Mouse (Mus musculus): ENCODE measurements at regions not wholly inside any gene's neighbourhood (a gene's known extent, or its start where the extent isn't known, plus 50 kb on each side); places are given as distances from the start of the nearest gene placed in this dataset.

DNA sequence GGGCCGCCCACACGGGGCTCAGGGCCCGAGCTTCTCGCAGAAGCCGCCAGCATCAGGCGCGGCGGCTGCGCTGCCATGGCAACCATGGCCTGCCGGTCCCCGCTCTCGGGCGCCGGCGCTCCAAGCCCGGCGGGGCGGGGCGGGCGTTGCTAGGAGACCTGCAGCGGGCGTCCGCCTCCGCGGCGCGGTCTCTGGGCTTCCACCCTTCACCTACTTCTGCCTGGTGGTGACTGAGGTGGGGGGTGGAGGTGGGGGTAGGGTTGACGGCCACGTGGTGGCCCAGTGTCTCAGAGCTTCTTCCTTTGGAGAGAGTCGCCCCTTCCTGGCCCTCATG is 64.5 kb upstream of the Foxn3 start:
- DNase-seq (ENCODE audit: low read depth, low spot score): peak; percentile 71
- TF ChIP-seq ZNF384 (IDR thresholded peaks at IDR 0.05; ENCODE audit: low read depth, low read length) (no peak), HCFC1 (IDR thresholded peaks at IDR 0.05; ENCODE audit: borderline replicate concordance, insufficient read depth, low read length) (no peak), MAFK (IDR thresholded peaks at IDR 0.05; ENCODE audit: insufficient read depth, low read depth, low read length) (no peak), CHD2 (IDR thresholded peaks at IDR 0.05; ENCODE audit: low read depth, low read length) (no peak), ZC3H11A (IDR thresholded peaks at IDR 0.05; ENCODE audit: borderline replicate concordance, low read depth, low read length) (no peak)
- Histone ChIP-seq H3K27ac (ENCODE audit: insufficient read depth, low read depth, low read length, poor library complexity, severe bottlenecking) (no peak overlapping the region), H3K4me3 (ENCODE audit: insufficient read depth in 1 of 2, low read depth in 1 of 2, low read length in 2 of 2, poor library complexity in 1 of 2, severe bottlenecking in 1 of 2) (peak overlapping the region; percentile 76 to 77), H3K9me3 (ENCODE audit: control insufficient read depth, insufficient read depth, low read depth, low read length) (no peaks in the 10 kb centered on the region), H3K9ac (ENCODE audit: insufficient read depth, low read depth, low read length, poor library complexity, severe bottlenecking) (peak overlapping the region; percentile 71), H3K4me1 (ENCODE audit: control insufficient read depth in 2 of 2, insufficient read depth in 2 of 2, low read length in 2 of 2, poor library complexity in 1 of 2) (0 out of 4 replicates have a peak, but pooled peaks cover 0 to 2% of the 10 kb centered on the region in 2 experiments), H3K36me3 (ENCODE audit: control insufficient read depth, insufficient read depth, low read length, poor library complexity, severe bottlenecking) (no peaks in the 10 kb centered on the region)
- in situ Hi-C loops (cut with MboI; ENCODE audit: low sequenced_read_pairs in 2 of 2, unreplicated experiment in 2 of 2): no loop called here

DNA sequence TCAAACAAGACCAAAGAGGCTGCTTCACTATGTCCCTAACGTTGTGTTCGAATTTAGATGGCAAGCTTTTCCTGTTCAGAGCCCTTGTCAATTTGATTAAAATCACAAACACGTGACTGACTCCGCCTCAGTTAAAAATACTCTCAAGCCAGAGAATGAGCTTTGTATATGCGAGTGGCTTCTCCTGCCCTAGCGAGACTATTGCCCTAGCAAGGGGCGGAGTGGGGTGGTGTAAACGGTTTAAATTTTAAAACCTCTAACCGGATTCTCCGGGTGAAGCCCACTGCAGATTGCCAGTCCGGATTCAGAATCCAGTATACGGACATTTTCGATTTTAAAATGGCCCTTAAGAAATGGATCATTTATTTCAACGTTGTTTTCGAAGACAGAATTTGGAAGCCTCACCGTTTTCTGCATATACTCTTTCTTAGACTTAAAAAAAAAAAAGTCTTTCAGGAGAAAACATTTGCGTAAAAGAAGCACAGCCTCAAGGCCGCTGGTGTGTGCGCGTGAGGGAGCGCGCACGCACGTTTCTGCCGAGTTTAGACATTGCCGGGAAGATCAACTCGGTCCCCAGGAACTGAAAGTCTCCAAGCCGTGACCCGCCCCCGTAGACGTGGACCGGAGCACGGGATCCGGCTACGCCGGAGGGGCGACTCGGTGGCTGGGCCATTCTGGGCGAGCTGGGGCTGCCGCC is 64.0 kb upstream of the Foxn3 start:
- DNase-seq (ENCODE audit: low read depth, low spot score): no peak
- Histone ChIP-seq H3K9ac (ENCODE audit: insufficient read depth, low read depth, low read length, poor library complexity, severe bottlenecking) (peak overlapping the region; percentile 71), H3K4me3 (ENCODE audit: insufficient read depth in 1 of 2, low read depth in 1 of 2, low read length in 2 of 2, poor library complexity in 1 of 2, severe bottlenecking in 1 of 2) (peak overlapping the region; percentile 76 to 77), H3K27ac (ENCODE audit: insufficient read depth, low read depth, low read length, poor library complexity, severe bottlenecking) (no peak overlapping the region), H3K4me1 (ENCODE audit: control insufficient read depth in 2 of 2, insufficient read depth in 2 of 2, low read length in 2 of 2, poor library complexity in 1 of 2) (0 out of 4 replicates have a peak, but pooled peaks cover 0 to 2% of the 10 kb centered on the region in 2 experiments), H3K36me3 (ENCODE audit: control insufficient read depth, insufficient read depth, low read length, poor library complexity, severe bottlenecking) (no peaks in the 10 kb centered on the region), H3K9me3 (ENCODE audit: control insufficient read depth, insufficient read depth, low read depth, low read length) (no peaks in the 10 kb centered on the region)
- TF ChIP-seq CHD2 (IDR thresholded peaks at IDR 0.05; ENCODE audit: low read depth, low read length) (no peak), ZNF384 (IDR thresholded peaks at IDR 0.05; ENCODE audit: low read depth, low read length) (0 out of 2 replicates have a peak, but pooled peaks have one; percentile 27)
- in situ Hi-C loops (cut with MboI; ENCODE audit: low sequenced_read_pairs in 2 of 2, unreplicated experiment in 2 of 2): no loop called here

DNA sequence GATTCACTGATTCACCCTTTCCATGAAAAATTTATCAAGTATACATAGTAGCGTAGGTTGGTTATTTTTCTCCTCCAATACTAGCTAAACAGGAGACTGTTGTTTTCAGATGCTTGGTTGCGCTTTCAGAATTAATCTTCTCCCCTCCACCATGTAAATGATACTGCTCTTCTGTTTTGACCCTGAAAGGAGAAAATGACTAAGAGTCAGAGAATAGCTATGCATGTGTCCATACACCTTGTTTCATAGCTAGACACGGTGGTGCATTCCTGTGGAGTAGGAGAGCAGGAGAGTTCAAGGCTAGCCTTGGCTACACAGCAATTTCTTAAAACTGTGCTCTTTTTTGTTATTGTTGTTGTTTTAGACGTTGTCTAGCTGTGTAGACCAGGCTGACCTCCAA is 62.8 kb upstream of the Foxn3 start:
- no peaks in the 10 kb centered on the region for H3K9me3 ChIP-seq (ENCODE audit: control insufficient read depth, insufficient read depth, low read depth, low read length)
- no peaks in the 10 kb centered on the region for H3K36me3 ChIP-seq (ENCODE audit: control insufficient read depth, insufficient read depth, low read length, poor library complexity, severe bottlenecking)
- no peak overlapping the region for H3K27ac ChIP-seq (ENCODE audit: insufficient read depth, low read depth, low read length, poor library complexity, severe bottlenecking)
- 0 out of 4 replicates have a peak, but pooled peaks cover 0 to 2% of the 10 kb centered on the region in 2 experiments for H3K4me1 ChIP-seq (ENCODE audit: control insufficient read depth in 2 of 2, insufficient read depth in 2 of 2, low read length in 2 of 2, poor library complexity in 1 of 2)
- in situ Hi-C loops (cut with MboI; ENCODE audit: low sequenced_read_pairs in 2 of 2, unreplicated experiment in 2 of 2): no loop called here
- TF ChIP-seq CHD2 (IDR thresholded peaks at IDR 0.05; ENCODE audit: low read depth, low read length) (no peak), HCFC1 (IDR thresholded peaks at IDR 0.05; ENCODE audit: borderline replicate concordance, insufficient read depth, low read length) (no peak), ZC3H11A (IDR thresholded peaks at IDR 0.05; ENCODE audit: borderline replicate concordance, low read depth, low read length) (no peak), ZNF384 (IDR thresholded peaks at IDR 0.05; ENCODE audit: low read depth, low read length) (no peak), MAFK (IDR thresholded peaks at IDR 0.05; ENCODE audit: insufficient read depth, low read depth, low read length) (no peak)
- no peak for DNase-seq (ENCODE audit: low read depth, low spot score)
- H3K9ac ChIP-seq (ENCODE audit: insufficient read depth, low read depth, low read length, poor library complexity, severe bottlenecking): no peak overlapping the region
- H3K4me3 ChIP-seq (ENCODE audit: insufficient read depth in 1 of 2, low read depth in 1 of 2, low read length in 2 of 2, poor library complexity in 1 of 2, severe bottlenecking in 1 of 2): no peak overlapping the region

DNA sequence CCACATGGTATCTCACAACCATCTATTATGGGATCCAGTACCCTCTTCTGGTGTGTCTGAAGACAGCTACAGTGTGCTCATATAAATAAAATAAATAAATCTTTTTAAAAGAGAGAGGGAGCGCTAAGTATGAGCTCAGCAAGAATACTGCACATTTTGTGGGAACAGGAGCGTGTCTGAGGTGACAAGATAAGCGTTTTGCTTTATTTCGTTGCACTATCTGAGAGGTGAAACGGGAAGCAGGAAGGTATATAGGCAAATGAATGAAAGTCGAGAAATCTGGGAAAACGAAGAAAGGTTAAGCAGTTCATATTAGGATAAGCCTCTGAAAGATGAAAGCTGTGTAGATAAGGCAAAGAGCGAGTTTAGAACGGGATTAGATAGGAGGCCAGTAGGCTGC is 61.7 kb upstream of the Foxn3 start:
- in situ Hi-C loops (cut with MboI; ENCODE audit: low sequenced_read_pairs in 2 of 2, unreplicated experiment in 2 of 2): no loop called here
- Histone ChIP-seq H3K27ac (ENCODE audit: insufficient read depth, low read depth, low read length, poor library complexity, severe bottlenecking) (no peak overlapping the region), H3K9me3 (ENCODE audit: control insufficient read depth, insufficient read depth, low read depth, low read length) (no peaks in the 10 kb centered on the region), H3K4me1 (ENCODE audit: control insufficient read depth in 2 of 2, insufficient read depth in 2 of 2, low read length in 2 of 2, poor library complexity in 1 of 2) (0 out of 4 replicates have a peak, but pooled peaks cover 0 to 2% of the 10 kb centered on the region in 2 experiments), H3K4me3 (ENCODE audit: insufficient read depth in 1 of 2, low read depth in 1 of 2, low read length in 2 of 2, poor library complexity in 1 of 2, severe bottlenecking in 1 of 2) (no peak overlapping the region), H3K36me3 (ENCODE audit: control insufficient read depth, insufficient read depth, low read length, poor library complexity, severe bottlenecking) (no peaks in the 10 kb centered on the region), H3K9ac (ENCODE audit: insufficient read depth, low read depth, low read length, poor library complexity, severe bottlenecking) (no peak overlapping the region)
- TF ChIP-seq CHD2 (IDR thresholded peaks at IDR 0.05; ENCODE audit: low read depth, low read length) (no peak), ZC3H11A (IDR thresholded peaks at IDR 0.05; ENCODE audit: borderline replicate concordance, low read depth, low read length) (no peak), HCFC1 (IDR thresholded peaks at IDR 0.05; ENCODE audit: borderline replicate concordance, insufficient read depth, low read length) (no peak), ZNF384 (IDR thresholded peaks at IDR 0.05; ENCODE audit: low read depth, low read length) (no peak), MAFK (IDR thresholded peaks at IDR 0.05; ENCODE audit: insufficient read depth, low read depth, low read length) (no peak)
- no peak for DNase-seq (ENCODE audit: low read depth, low spot score)
